Mouse (Mus musculus): ENCODE results near the gene Shisa7.
"Not testable (repeated sequence)": the region's sequence is repeated elsewhere in the genome, so short reads cannot be mapped to it uniquely, and the experiment has no call there.

Shisa7 gene

GRCm38 (mm10) chr7:4844245-4844916 lies at the start of gene Shisa7:
Gene Shisa7 (minus strand): TSS chr7:4844696.
- no peak for DNase-seq

GRCm38 (mm10) chr7:4886680-4887079 lies 42.2 kb upstream of the Shisa7 start:
- DNase-seq = no peak

GRCm38 (mm10) chr7:4879036-4879435 lies 34.5 kb upstream of the Shisa7 start:
- DNase-seq = not testable (repeated sequence)

GRCm38 (mm10) chr7:4878186-4878585 lies 33.7 kb upstream of the Shisa7 start:
- no peak for DNase-seq

GRCm38 (mm10) chr7:4877226-4877625 lies 32.7 kb upstream of the Shisa7 start:
- DNase-seq = no peak

- DNase-seq = peak; percentile 82 to 89
Observed at GRCm38 (mm10) chr7:4876753-4877221, 32.3 kb upstream of the Shisa7 start, which contains the start of gene Isoc2a. Gene Isoc2a (plus strand): TSS chr7:4877153.

- DNase-seq = no peak
Observed at GRCm38 (mm10) chr7:4870133-4870532, 25.6 kb upstream of the Shisa7 start, which contains the start of gene Isoc2b. Gene Isoc2b (minus strand): TSS chr7:4870258.

- DNase-seq = no peak
Observed at GRCm38 (mm10) chr7:4866631-4867180, 22.2 kb upstream of the Shisa7 start.

- DNase-seq = peak; percentile 96 to 97
Observed at GRCm38 (mm10) chr7:4865579-4866493, 21.3 kb upstream of the Shisa7 start.

- DNase-seq = peak; percentile 49 to 59
Observed at GRCm38 (mm10) chr7:4865090-4865489, 20.6 kb upstream of the Shisa7 start.

GRCm38 (mm10) chr7:4864130-4864845 lies 19.8 kb upstream of the Shisa7 start:
- DNase-seq = no peak

- DNase-seq = no peak
Observed at GRCm38 (mm10) chr7:4863541-4864080, 19.1 kb upstream of the Shisa7 start.

- peak; percentile 50 to 55 for DNase-seq
Observed at GRCm38 (mm10) chr7:4863041-4863440, 18.5 kb upstream of the Shisa7 start.

- not testable (repeated sequence) for DNase-seq
Observed at GRCm38 (mm10) chr7:4860926-4861325, 16.4 kb upstream of the Shisa7 start.

GRCm38 (mm10) chr7:4859418-4859978 lies 15.0 kb upstream of the Shisa7 start:
- no peak for DNase-seq

- peak in 1 of 2 experiments; percentile 42 for DNase-seq
Observed at GRCm38 (mm10) chr7:4857321-4857720, 12.8 kb upstream of the Shisa7 start.

- no peak for DNase-seq
Observed at GRCm38 (mm10) chr7:4856508-4856907, 12.0 kb upstream of the Shisa7 start.

- no peak for DNase-seq
Observed at GRCm38 (mm10) chr7:4853613-4854012, 9.1 kb upstream of the Shisa7 start.

- DNase-seq = no peak
Observed at GRCm38 (mm10) chr7:4851315-4851688, 6.8 kb upstream of the Shisa7 start.

GRCm38 (mm10) chr7:4850621-4851314 lies 6.3 kb upstream of the Shisa7 start:
- no peak for DNase-seq

- no peak for DNase-seq
Observed at GRCm38 (mm10) chr7:4849372-4849771, 4.9 kb upstream of the Shisa7 start.

Measured in cerebellum, postnatal 36 days (tissue).